Mouse (Mus musculus) thymus, postnatal 36 days (tissue): ENCODE measurements around the gene Prm1.

ENCODE experiments used
- DNase-seq, 2 experiments: peaks; one replicate each; pipeline ENCODE4 v3.0.0; 2022; ENCODE audit warnings: mixed read lengths in 2 of 2

Prm1 gene

GRCm38 (mm10) chr16:10781862-10782371, 23.7 kb downstream of the Prm1 start:
- peak; percentile 49 to 76 for DNase-seq

GRCm38 (mm10) chr16:10780631-10781120, 25.0 kb downstream of the Prm1 start:
- DNase-seq: peak in 1 of 2 experiments; percentile 33

- DNase-seq: no peak
Observed at GRCm38 (mm10) chr16:10777579-10778160, 28.0 kb downstream of the Prm1 start.

- no peak for DNase-seq
Observed at GRCm38 (mm10) chr16:10776322-10776721, 29.3 kb downstream of the Prm1 start.

GRCm38 (mm10) chr16:10774726-10775125, 30.9 kb downstream of the Prm1 start:
- DNase-seq: no peak

- no peak for DNase-seq
Observed at GRCm38 (mm10) chr16:10773543-10773942, 32.1 kb downstream of the Prm1 start.

- DNase-seq: peak; percentile 72 to 85
Observed at GRCm38 (mm10) chr16:10771769-10772510, 33.7 kb downstream of the Prm1 start.

GRCm38 (mm10) chr16:10770531-10771325, 34.9 kb downstream of the Prm1 start:
- peak in 1 of 2 experiments; percentile 56 for DNase-seq

GRCm38 (mm10) chr16:10769661-10770060, 36.0 kb downstream of the Prm1 start:
- DNase-seq: peak; percentile 72 to 83

GRCm38 (mm10) chr16:10768821-10769220, 36.8 kb downstream of the Prm1 start:
- DNase-seq: peak in 1 of 2 experiments; percentile 50

GRCm38 (mm10) chr16:10767158-10767557, 38.5 kb downstream of the Prm1 start:
- DNase-seq: peak; percentile 71 to 77

- no peak for DNase-seq
Observed at GRCm38 (mm10) chr16:10764323-10764722, 41.3 kb downstream of the Prm1 start.

- no peak for DNase-seq
Observed at GRCm38 (mm10) chr16:10763540-10764264, 41.9 kb downstream of the Prm1 start.

GRCm38 (mm10) chr16:10762569-10763180, 43.0 kb downstream of the Prm1 start:
- no peak for DNase-seq

- DNase-seq: no peak
Observed at GRCm38 (mm10) chr16:10761182-10761581, 44.5 kb downstream of the Prm1 start.

GRCm38 (mm10) chr16:10756168-10756567, 49.5 kb downstream of the Prm1 start:
- no peak for DNase-seq

GRCm38 (mm10) chr16:10754521-10755296, 50.9 kb downstream of the Prm1 start:
- DNase-seq: no peak

- no peak for DNase-seq
Observed at GRCm38 (mm10) chr16:10749824-10750223, 55.8 kb downstream of the Prm1 start.

GRCm38 (mm10) chr16:10749226-10749625, 56.4 kb downstream of the Prm1 start:
- peak in 1 of 2 experiments; percentile 67 for DNase-seq
